Mouse (Mus musculus) heart, embryonic 14.5 days (tissue): ENCODE results near the gene Tmc3. TPM values are rescaled to one million over a fixed set of nuclear protein-coding genes. Genes with fewer than 3 reads are reported as not detected.

Experiments
- ATAC-seq: fragments of 200-750 bp; cut with Nextera tagmentation; 2 replicates; pipeline ENCODE4 v1.8.0; 2017; ENCODE audit warnings: low read depth, moderate TSS enrichment; ENCODE audit not compliant: insufficient number of reproducible peaks, insufficient read depth, low FRiP score
- H3K27ac ChIP-seq, 2 experiments: fragments of 200-500 bp in 1 of 2; fragments of 300-500 bp in 1 of 2; sonication (generic) in 1 of 2; replicated peaks in 1 of 2; 2 replicates each; pipeline ENCODE4 v1.5.1; 2012 to 2014; ENCODE audit warnings: low read depth in 2 of 2, low read length in 2 of 2, control low read depth in 1 of 2, mild to moderate bottlenecking in 1 of 2, mixed read lengths in 1 of 2; ENCODE audit not compliant: control insufficient read depth in 1 of 2, insufficient read depth in 1 of 2
- H3K27me3 ChIP-seq: fragments of 300-500 bp; sonication (generic); 2 replicates; pipeline ENCODE4 v1.6.1; 2014; ENCODE audit warnings: mild to moderate bottlenecking, low read length, control low read depth; ENCODE audit not compliant: control insufficient read depth, insufficient read depth
- H3K36me3 ChIP-seq: fragments of 300-500 bp; sonication (generic); 2 replicates; pipeline ENCODE4 v1.6.1; 2014; ENCODE audit warnings: mild to moderate bottlenecking, control low read depth, low read length, mixed read lengths; ENCODE audit not compliant: control insufficient read depth, insufficient read depth
- H3K4me1 ChIP-seq, 2 experiments: fragments of 200-500 bp in 1 of 2; fragments of 300-500 bp in 1 of 2; sonication (generic) in 1 of 2; 2 replicates each; pipeline ENCODE4 v1.6.1; 2012 to 2014; ENCODE audit warnings: low read length in 2 of 2, control low read depth in 1 of 2, mixed read lengths in 1 of 2; ENCODE audit not compliant: control insufficient read depth in 2 of 2, insufficient read depth in 2 of 2
- H3K4me2 ChIP-seq: fragments of 300-500 bp; sonication (generic); 2 replicates; pipeline ENCODE4 v1.6.1; 2014; ENCODE audit warnings: mild to moderate bottlenecking, low read length
- H3K4me3 ChIP-seq, 2 experiments: fragments of 200-500 bp in 1 of 2; fragments of 300-500 bp in 1 of 2; sonication (generic) in 1 of 2; 2 replicates each; pipeline ENCODE4 v1.5.1; 2012 to 2014; ENCODE audit warnings: low read length in 2 of 2, mild to moderate bottlenecking in 2 of 2, control low read depth in 1 of 2, low read depth in 1 of 2, moderate library complexity in 1 of 2; ENCODE audit not compliant: control insufficient read depth in 1 of 2, insufficient read depth in 1 of 2
- H3K9ac ChIP-seq: fragments of 300-500 bp; sonication (generic); 2 replicates; pipeline ENCODE4 v1.6.1; 2014; ENCODE audit warnings: mild to moderate bottlenecking, low read length
- H3K9me3 ChIP-seq: fragments of 300-500 bp; sonication (generic); 2 replicates; pipeline ENCODE4 v1.6.1; 2016; ENCODE audit warnings: low read length, control low read depth; ENCODE audit not compliant: control insufficient read depth
- WGBS: fragments of 180-500 bp; shearing (Covaris S2); extraction: QIAGEN DNeasy Blood & Tissue Kit; methylation state at CpG from one replicate; pipeline ENCODE4 v1.1.7; 2014; 5-methylcytosine and 5-hydroxymethylcytosine counted together
- polyA plus RNA-seq: library from polyadenylated mRNA; unstranded; fragments of >200 nt; fragmentation: Nextera tagmentation; extraction: Ambion mirVana; gene quantifications from 2 replicates; pipeline ENCODE4 v1.2.1, GENCODE M21; 2014

The Tmc3 gene
- polyA plus RNA-seq, 1 experiment from 2014 or later = 0.38 TPM

GRCm38 (mm10) chr7:83639084-83639483 is 54.4 kb downstream of the Tmc3 start:
- no peaks in the 10 kb centered on the region for H3K9me3 ChIP-seq
- H3K36me3 ChIP-seq = peaks cover 85% of the 10 kb centered on the region
- no peak overlapping the region for H3K4me2 ChIP-seq
- no peak overlapping the region for H3K27ac ChIP-seq
- 81% methylated on average over 3 of the region's 3 CpGs for WGBS
- no peak for ATAC-seq
- H3K4me1 ChIP-seq = peaks cover 17 to 32% of the 10 kb centered on the region in 2 experiments
- H3K4me3 ChIP-seq = no peak overlapping the region
- no peaks in the 10 kb centered on the region for H3K27me3 ChIP-seq
- no peak overlapping the region for H3K9ac ChIP-seq

GRCm38 (mm10) chr7:83640581-83640980 is 55.9 kb downstream of the Tmc3 start:
- H3K4me2 ChIP-seq = no peak overlapping the region
- H3K27me3 ChIP-seq = no peaks in the 10 kb centered on the region
- WGBS = 84% methylated on average over 5 of the region's 5 CpGs
- no peak overlapping the region for H3K4me3 ChIP-seq
- H3K27ac ChIP-seq = peak overlapping the region in 1 of 2 experiments; percentile 74; a peak in 2 of 4 replicates
- peaks cover 17 to 32% of the 10 kb centered on the region in 2 experiments for H3K4me1 ChIP-seq
- H3K9ac ChIP-seq = no peak overlapping the region
- no peaks in the 10 kb centered on the region for H3K9me3 ChIP-seq
- no peak for ATAC-seq
- H3K36me3 ChIP-seq = peaks cover 86% of the 10 kb centered on the region

GRCm38 (mm10) chr7:83641163-83641562 is 56.4 kb downstream of the Tmc3 start:
- no peaks in the 10 kb centered on the region for H3K9me3 ChIP-seq
- H3K27ac ChIP-seq = peak overlapping the region; percentile 15 to 74
- WGBS = 30% methylated on average over 2 of the region's 2 CpGs
- no peak overlapping the region for H3K9ac ChIP-seq
- no peak for ATAC-seq
- no peak overlapping the region for H3K4me2 ChIP-seq
- H3K36me3 ChIP-seq = peaks cover 86% of the 10 kb centered on the region
- peaks cover 17 to 32% of the 10 kb centered on the region in 2 experiments for H3K4me1 ChIP-seq
- H3K4me3 ChIP-seq = no peak overlapping the region
- no peaks in the 10 kb centered on the region for H3K27me3 ChIP-seq

- no peak overlapping the region for H3K9ac ChIP-seq
- no peaks in the 10 kb centered on the region for H3K27me3 ChIP-seq
- no peak overlapping the region for H3K4me3 ChIP-seq
- no peaks in the 10 kb centered on the region for H3K9me3 ChIP-seq
- peak overlapping the region in 1 of 2 experiments; percentile 43; a peak in 1 of 4 replicates for H3K27ac ChIP-seq
- 40% methylated on average over 6 of the region's 6 CpGs for WGBS
- peaks cover 17 to 32% of the 10 kb centered on the region in 2 experiments for H3K4me1 ChIP-seq
- H3K4me2 ChIP-seq = no peak overlapping the region
- ATAC-seq = peak; percentile 32; the same call in 1 of the 2 replicates
- peaks cover 63% of the 10 kb centered on the region for H3K36me3 ChIP-seq
Observed at GRCm38 (mm10) chr7:83643581-83643980, 58.9 kb downstream of the Tmc3 start.

- peaks cover 51% of the 10 kb centered on the region for H3K36me3 ChIP-seq
- 87% methylated on average over 2 of the region's 2 CpGs for WGBS
- H3K4me1 ChIP-seq = peaks cover 17 to 32% of the 10 kb centered on the region in 2 experiments
- H3K27ac ChIP-seq = no peak overlapping the region
- H3K4me3 ChIP-seq = no peak overlapping the region
- no peaks in the 10 kb centered on the region for H3K9me3 ChIP-seq
- ATAC-seq = no peak
- no peak overlapping the region for H3K9ac ChIP-seq
- H3K4me2 ChIP-seq = no peak overlapping the region
- H3K27me3 ChIP-seq = no peaks in the 10 kb centered on the region
Observed at GRCm38 (mm10) chr7:83644761-83645160, 60.0 kb downstream of the Tmc3 start.

GRCm38 (mm10) chr7:83645476-83645875 is 60.7 kb downstream of the Tmc3 start:
- ATAC-seq = no peak

GRCm38 (mm10) chr7:83648807-83649206 is 64.1 kb downstream of the Tmc3 start:
- Histone ChIP-seq H3K27me3 (no peaks in the 10 kb centered on the region), H3K4me1 (no peaks in the 10 kb centered on the region; a peak in 1 of 4 replicates), H3K36me3 (peaks cover 22% of the 10 kb centered on the region; the same call in 1 of the 2 replicates), H3K9ac (no peak overlapping the region), H3K4me2 (no peak overlapping the region), H3K4me3 (no peak overlapping the region), H3K9me3 (no peaks in the 10 kb centered on the region), H3K27ac (no peak overlapping the region)
- no peak for ATAC-seq
- 83% methylated on average over 7 of the region's 7 CpGs for WGBS

More at GRCm38 (mm10) chr7:83645476-83645875, 60.7 kb downstream of the Tmc3 start:
- Histone ChIP-seq H3K9ac (no peak overlapping the region), H3K4me2 (no peak overlapping the region), H3K36me3 (peaks cover 44% of the 10 kb centered on the region), H3K9me3 (no peaks in the 10 kb centered on the region), H3K27ac (no peak overlapping the region), H3K4me1 (peaks cover 16 to 31% of the 10 kb centered on the region in 2 experiments), H3K27me3 (no peaks in the 10 kb centered on the region), H3K4me3 (no peak overlapping the region)
- WGBS = 90% methylated on average over 5 of the region's 5 CpGs

- Histone ChIP-seq H3K9me3 (no peaks in the 10 kb centered on the region), H3K4me2 (no peak overlapping the region), H3K36me3 (peaks cover 6% of the 10 kb centered on the region; the same call in 1 of the 2 replicates), H3K27ac (no peak overlapping the region), H3K4me1 (no peaks in the 10 kb centered on the region), H3K9ac (no peak overlapping the region), H3K4me3 (no peak overlapping the region), H3K27me3 (no peaks in the 10 kb centered on the region)
- WGBS = 59% methylated on average over 5 of the region's 5 CpGs
- ATAC-seq = no peak
Observed at GRCm38 (mm10) chr7:83650638-83651037, 65.9 kb downstream of the Tmc3 start.
